Mouse (Mus musculus): ENCODE data around the gene Utp20. TPM values are rescaled to one million over a fixed set of nuclear protein-coding genes. Genes with fewer than 3 reads are reported as not detected.

Utp20 gene
- total RNA-seq, 1 experiment: 136 TPM

- Histone ChIP-seq H3K27ac (ENCODE audit: insufficient read depth, low read depth, low read length, poor library complexity, severe bottlenecking) (no peak overlapping the region), H3K9ac (ENCODE audit: insufficient read depth, low read depth, low read length, poor library complexity, severe bottlenecking) (no peak overlapping the region), H3K4me3 (ENCODE audit: insufficient read depth in 1 of 2, low read depth in 1 of 2, low read length in 2 of 2, poor library complexity in 1 of 2, severe bottlenecking in 1 of 2) (no peak overlapping the region), H3K4me1 (ENCODE audit: control insufficient read depth in 2 of 2, insufficient read depth in 2 of 2, low read length in 2 of 2, poor library complexity in 1 of 2) (peaks cover 0 to 3% of the 10 kb centered on the region in 2 experiments; a peak in 1 of 4 replicates), H3K36me3 (ENCODE audit: control insufficient read depth, insufficient read depth, low read length, poor library complexity, severe bottlenecking) (no peaks in the 10 kb centered on the region), H3K9me3 (ENCODE audit: control insufficient read depth, insufficient read depth, low read depth, low read length) (no peaks in the 10 kb centered on the region)
- DNase-seq (ENCODE audit: low read depth, low spot score): no peak
- in situ Hi-C loops (cut with MboI; ENCODE audit: low sequenced_read_pairs in 2 of 2, unreplicated experiment in 2 of 2): loop anchor here in 1 of 2 experiments (10.0 kb wide), 1 partner anchor 171 kb away; no protein-coding TSS in a partner anchor
- TF ChIP-seq MAFK (IDR thresholded peaks at IDR 0.05; ENCODE audit: insufficient read depth, low read depth, low read length): no peak
- TF ChIP-seq ZNF384 (IDR thresholded peaks at IDR 0.05; ENCODE audit: low read depth, low read length): no peak
- TF ChIP-seq ZC3H11A (IDR thresholded peaks at IDR 0.05; ENCODE audit: borderline replicate concordance, low read depth, low read length): peak; percentile 76
- TF ChIP-seq CHD2 (IDR thresholded peaks at IDR 0.05; ENCODE audit: low read depth, low read length): no peak
- no peak for TF ChIP-seq HCFC1 (IDR thresholded peaks at IDR 0.05; ENCODE audit: borderline replicate concordance, insufficient read depth, low read length)
Measured at GRCm38 (mm10) chr10:88725343-88725742, 101.3 kb downstream of the Utp20 start.

GRCm38 (mm10) chr10:88719618-88720017 is 107.0 kb downstream of the Utp20 start:
- no peak for DNase-seq (ENCODE audit: low read depth, low spot score)
- in situ Hi-C loops (cut with MboI; ENCODE audit: low sequenced_read_pairs in 2 of 2, unreplicated experiment in 2 of 2): loop anchor here in 1 of 2 experiments (10.0 kb wide), 1 partner anchor 165 kb away; no protein-coding TSS in a partner anchor
- TF ChIP-seq MAFK (IDR thresholded peaks at IDR 0.05; ENCODE audit: insufficient read depth, low read depth, low read length) (no peak), HCFC1 (IDR thresholded peaks at IDR 0.05; ENCODE audit: borderline replicate concordance, insufficient read depth, low read length) (no peak), ZC3H11A (IDR thresholded peaks at IDR 0.05; ENCODE audit: borderline replicate concordance, low read depth, low read length) (no peak), CHD2 (IDR thresholded peaks at IDR 0.05; ENCODE audit: low read depth, low read length) (no peak), ZNF384 (IDR thresholded peaks at IDR 0.05; ENCODE audit: low read depth, low read length) (no peak)
- no peak overlapping the region for H3K27ac ChIP-seq (ENCODE audit: insufficient read depth, low read depth, low read length, poor library complexity, severe bottlenecking)
- H3K4me3 ChIP-seq (ENCODE audit: insufficient read depth in 1 of 2, low read depth in 1 of 2, low read length in 2 of 2, poor library complexity in 1 of 2, severe bottlenecking in 1 of 2): no peak overlapping the region
- no peaks in the 10 kb centered on the region for H3K9me3 ChIP-seq (ENCODE audit: control insufficient read depth, insufficient read depth, low read depth, low read length)
- H3K4me1 ChIP-seq (ENCODE audit: control insufficient read depth in 2 of 2, insufficient read depth in 2 of 2, low read length in 2 of 2, poor library complexity in 1 of 2): peaks cover 7 to 9% of the 10 kb centered on the region in 2 experiments; a peak in 2 of 4 replicates
- H3K9ac ChIP-seq (ENCODE audit: insufficient read depth, low read depth, low read length, poor library complexity, severe bottlenecking): no peak overlapping the region
- no peaks in the 10 kb centered on the region for H3K36me3 ChIP-seq (ENCODE audit: control insufficient read depth, insufficient read depth, low read length, poor library complexity, severe bottlenecking)

DNA sequence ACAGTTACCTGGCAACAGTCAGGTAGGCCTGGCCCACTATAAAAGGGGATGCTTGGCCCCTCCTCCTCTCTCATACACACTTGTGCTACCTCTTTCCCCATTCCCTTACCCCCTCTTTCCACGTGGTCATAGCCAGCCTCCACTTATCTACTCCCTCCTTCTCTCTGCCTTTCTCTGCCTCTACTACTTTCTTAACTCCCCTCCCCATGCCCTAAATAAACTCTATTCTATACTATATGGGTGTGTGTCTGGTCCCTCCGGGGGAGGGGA is 108.9 kb downstream of the Utp20 start:
- Histone ChIP-seq H3K9me3 (ENCODE audit: control insufficient read depth, insufficient read depth, low read depth, low read length) (no peaks in the 10 kb centered on the region), H3K36me3 (ENCODE audit: control insufficient read depth, insufficient read depth, low read length, poor library complexity, severe bottlenecking) (no peaks in the 10 kb centered on the region), H3K27ac (ENCODE audit: insufficient read depth, low read depth, low read length, poor library complexity, severe bottlenecking) (no peak overlapping the region), H3K9ac (ENCODE audit: insufficient read depth, low read depth, low read length, poor library complexity, severe bottlenecking) (no peak overlapping the region), H3K4me1 (ENCODE audit: control insufficient read depth in 2 of 2, insufficient read depth in 2 of 2, low read length in 2 of 2, poor library complexity in 1 of 2) (peaks cover 7% of the 10 kb centered on the region in 2 experiments; a peak in 2 of 4 replicates), H3K4me3 (ENCODE audit: insufficient read depth in 1 of 2, low read depth in 1 of 2, low read length in 2 of 2, poor library complexity in 1 of 2, severe bottlenecking in 1 of 2) (no peak overlapping the region)
- in situ Hi-C loops (cut with MboI; ENCODE audit: low sequenced_read_pairs in 2 of 2, unreplicated experiment in 2 of 2): no loop called here
- TF ChIP-seq HCFC1 (IDR thresholded peaks at IDR 0.05; ENCODE audit: borderline replicate concordance, insufficient read depth, low read length) (no peak), ZNF384 (IDR thresholded peaks at IDR 0.05; ENCODE audit: low read depth, low read length) (no peak), CHD2 (IDR thresholded peaks at IDR 0.05; ENCODE audit: low read depth, low read length) (no peak), MAFK (IDR thresholded peaks at IDR 0.05; ENCODE audit: insufficient read depth, low read depth, low read length) (no peak), ZC3H11A (IDR thresholded peaks at IDR 0.05; ENCODE audit: borderline replicate concordance, low read depth, low read length) (no peak)
- no peak for DNase-seq (ENCODE audit: low read depth, low spot score)

DNA sequence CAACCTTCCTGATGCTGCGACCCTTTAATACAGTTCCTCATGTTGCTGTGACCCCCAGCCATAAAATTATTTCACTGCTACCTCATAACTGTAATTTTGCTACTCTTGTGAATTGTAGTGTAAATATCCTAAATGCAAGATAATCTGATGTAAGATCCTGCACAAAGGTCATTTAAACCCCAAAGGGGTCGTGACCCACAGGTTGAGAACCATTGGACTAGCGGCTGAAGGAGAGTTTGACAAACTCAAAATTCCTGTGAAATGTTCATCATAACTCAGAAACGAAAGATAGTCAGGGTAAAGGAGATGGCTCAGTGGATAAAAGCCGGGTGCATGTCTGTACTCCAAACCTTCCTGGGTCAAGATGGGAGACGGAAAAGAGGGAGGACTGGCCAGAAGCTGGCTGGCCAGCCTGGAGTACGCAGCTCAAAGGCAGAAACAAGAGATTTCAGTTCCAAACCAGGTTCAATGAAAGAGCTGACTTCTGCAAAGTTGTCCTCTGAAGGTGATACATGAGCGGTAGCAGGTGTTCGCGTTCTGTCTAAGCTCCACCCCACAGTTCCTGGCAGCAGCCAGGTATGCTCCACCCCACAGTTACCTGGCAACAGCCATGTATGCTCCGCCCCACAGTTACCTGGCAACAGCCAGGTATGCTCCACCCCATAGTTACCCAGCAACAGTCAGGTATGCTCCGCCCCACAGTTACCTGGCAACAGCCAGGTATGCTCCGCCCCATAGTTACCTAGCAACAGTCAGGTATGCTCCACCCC is 109.4 kb downstream of the Utp20 start:
- peak overlapping the region; percentile 31; the same call in 1 of the 2 replicates for H3K27ac ChIP-seq (ENCODE audit: insufficient read depth, low read depth, low read length, poor library complexity, severe bottlenecking)
- in situ Hi-C loops (cut with MboI; ENCODE audit: low sequenced_read_pairs in 2 of 2, unreplicated experiment in 2 of 2): no loop called here

More for the DNA sequence above, 109.4 kb downstream of the Utp20 start:
- peak overlapping the region in 1 of 2 experiments; percentile 35; a peak in 3 of 4 replicates for H3K4me3 ChIP-seq (ENCODE audit: insufficient read depth in 1 of 2, low read depth in 1 of 2, low read length in 2 of 2, poor library complexity in 1 of 2, severe bottlenecking in 1 of 2)
- peaks cover 7% of the 10 kb centered on the region in 2 experiments; a peak in 2 of 4 replicates for H3K4me1 ChIP-seq (ENCODE audit: control insufficient read depth in 2 of 2, insufficient read depth in 2 of 2, low read length in 2 of 2, poor library complexity in 1 of 2)
- no peak for TF ChIP-seq ZNF384 (IDR thresholded peaks at IDR 0.05; ENCODE audit: low read depth, low read length)
- TF ChIP-seq ZC3H11A (IDR thresholded peaks at IDR 0.05; ENCODE audit: borderline replicate concordance, low read depth, low read length): no peak
- TF ChIP-seq CHD2 (IDR thresholded peaks at IDR 0.05; ENCODE audit: low read depth, low read length): peak; percentile 97
- 0 out of 2 replicates have a peak, but pooled peaks have one; percentile 46 for TF ChIP-seq MAFK (IDR thresholded peaks at IDR 0.05; ENCODE audit: insufficient read depth, low read depth, low read length)
- TF ChIP-seq HCFC1 (IDR thresholded peaks at IDR 0.05; ENCODE audit: borderline replicate concordance, insufficient read depth, low read length): no peak
- no peaks in the 10 kb centered on the region for H3K36me3 ChIP-seq (ENCODE audit: control insufficient read depth, insufficient read depth, low read length, poor library complexity, severe bottlenecking)
- DNase-seq (ENCODE audit: low read depth, low spot score): no peak
- peak overlapping the region; percentile 22; the same call in 1 of the 2 replicates for H3K9ac ChIP-seq (ENCODE audit: insufficient read depth, low read depth, low read length, poor library complexity, severe bottlenecking)
- no peaks in the 10 kb centered on the region for H3K9me3 ChIP-seq (ENCODE audit: control insufficient read depth, insufficient read depth, low read depth, low read length)

Data from ES-E14 (cell line).